Mouse (Mus musculus) NIH3T3 (cell line): ENCODE measurements around the gene Wnt5b.

Source experiments
- DNase-seq: peaks from one replicate; pipeline ENCODE4 v3.0.0-alpha.2; 2012; ENCODE audit warnings: low read depth

Gene Wnt5b

GRCm38 (mm10) chr6:119386421-119386820 lies 157.7 kb downstream of the Wnt5b start:
- no peak for DNase-seq

GRCm38 (mm10) chr6:119385668-119386067 lies 158.5 kb downstream of the Wnt5b start:
- no peak for DNase-seq
